Mouse (Mus musculus) spleen, adult 2 months (tissue): ENCODE results near the gene Cdc42se2.

Experiments
- CTCF ChIP-seq: fragments of 200-500 bp; IDR thresholded peaks from 2 replicates; pipeline ENCODE4 v1.5.1; 2011; ENCODE audit warnings: mild to moderate bottlenecking, inconsistent platforms; ENCODE audit not compliant: insufficient read depth, insufficient read length, insufficient replicate concordance; ENCODE audit errors: extremely low read depth
- POLR2A ChIP-seq: fragments of 200-500 bp; IDR thresholded peaks from 2 replicates; pipeline ENCODE4 v1.6.1; 2011; ENCODE audit warnings: low read depth, low read length, inconsistent platforms

- TF ChIP-seq POLR2A, result no peak
- TF ChIP-seq CTCF, result no peak
Observed at GRCm38 (mm10) chr11:54701848-54702247, 85.6 kb downstream of the Cdc42se2 start.
